Mouse (Mus musculus) mouse embryonic stem cell (cell line): ENCODE data around the gene Dnm2.
"Not testable (repeated sequence)": the region's sequence is repeated elsewhere in the genome, so short reads cannot be mapped to it uniquely, and the experiment has no call there.

Experiments
- in situ Hi-C, 2 experiments: fragments of 300-500 bp; cut with MboI; formaldehyde crosslinking; loops; 1 replicate in 1 of 2; 3 replicates in 1 of 2; pipeline ENCODE4 v1.14.3; 2019 to 2020; ENCODE audit warnings: low sequenced_read_pairs in 2 of 2, low pct_unique_long_range_greater_than_20kb in 1 of 2, mixed read lengths in 1 of 2; ENCODE audit not compliant: unreplicated experiment in 1 of 2

The Dnm2 gene

DNA sequence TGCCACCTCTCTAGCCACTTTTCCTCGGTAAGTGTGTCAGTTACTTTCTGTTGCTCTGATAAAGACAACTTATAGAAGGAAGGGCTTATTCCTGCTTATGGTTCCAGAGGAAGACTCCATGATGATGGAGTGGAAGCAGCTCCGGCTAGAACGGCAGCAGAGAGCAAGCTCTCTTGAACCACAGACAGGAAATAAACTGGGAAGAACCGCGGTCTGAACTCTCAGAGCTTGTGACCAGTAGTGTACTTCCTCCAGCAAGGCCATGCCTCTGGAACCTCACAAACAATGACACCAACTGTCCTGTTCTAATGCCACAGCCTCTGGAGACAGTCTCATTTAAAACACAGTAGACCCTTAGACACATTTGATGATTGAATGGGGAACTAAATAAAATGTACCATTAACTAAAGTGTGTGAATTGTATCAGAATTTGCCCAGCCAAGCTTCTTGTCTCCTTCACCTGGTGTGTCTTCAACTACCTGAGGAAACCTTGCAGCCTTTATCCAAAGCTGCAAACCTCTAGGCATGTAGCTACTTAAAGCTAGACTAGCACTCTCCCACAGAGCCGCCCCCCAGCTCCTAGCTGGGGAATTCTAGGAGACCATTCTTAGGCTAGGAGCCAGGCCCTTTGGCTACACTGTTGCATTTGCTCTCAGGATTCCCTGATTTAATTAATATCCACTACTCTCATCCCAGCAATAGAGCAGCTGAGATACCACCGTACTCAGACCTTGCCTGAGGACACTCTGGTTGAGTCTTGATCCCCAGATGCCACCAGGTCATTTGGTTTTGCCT is 100.6 kb downstream of the Dnm2 start:
- in situ Hi-C loops = no loop called here

DNA sequence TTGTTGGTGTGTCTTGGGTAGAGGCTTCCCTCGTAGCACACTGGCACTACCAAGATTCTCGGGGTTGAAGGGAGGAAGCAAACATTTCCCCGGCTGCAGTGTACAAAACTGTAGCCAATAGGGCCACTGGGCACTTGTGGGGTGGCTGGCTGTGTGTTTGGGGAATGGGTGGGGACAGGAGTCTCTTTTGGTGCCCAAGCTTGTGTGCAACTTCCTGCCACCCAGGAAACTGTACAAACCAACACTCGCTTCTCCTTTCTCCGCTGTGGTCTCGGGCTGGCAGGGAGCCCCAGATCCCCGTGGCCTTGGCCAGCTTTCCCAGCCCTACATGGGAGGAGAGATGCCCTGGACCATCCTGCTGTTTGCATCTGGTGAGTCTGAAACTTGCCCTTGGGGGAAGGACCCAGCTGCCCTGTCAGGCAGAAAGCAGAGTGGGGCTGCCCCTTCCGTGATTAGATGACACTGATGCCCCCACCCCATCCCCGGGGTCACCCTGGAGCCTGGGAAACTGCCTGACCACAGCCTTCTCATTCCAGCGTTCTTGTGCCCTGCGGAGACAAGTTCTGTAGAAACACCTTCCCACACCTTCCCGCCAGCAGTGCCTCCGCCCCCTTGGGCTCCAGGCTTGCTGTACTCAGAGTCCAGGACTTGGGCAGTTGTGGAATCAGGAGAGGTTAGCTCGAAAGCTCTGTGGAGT is 101.4 kb downstream of the Dnm2 start, which contains the start of gene AB124611:
AB124611 (plus strand) TSS at position 240 of the 697 bp plus-strand sequence.
- in situ Hi-C loops = no loop called here

DNA sequence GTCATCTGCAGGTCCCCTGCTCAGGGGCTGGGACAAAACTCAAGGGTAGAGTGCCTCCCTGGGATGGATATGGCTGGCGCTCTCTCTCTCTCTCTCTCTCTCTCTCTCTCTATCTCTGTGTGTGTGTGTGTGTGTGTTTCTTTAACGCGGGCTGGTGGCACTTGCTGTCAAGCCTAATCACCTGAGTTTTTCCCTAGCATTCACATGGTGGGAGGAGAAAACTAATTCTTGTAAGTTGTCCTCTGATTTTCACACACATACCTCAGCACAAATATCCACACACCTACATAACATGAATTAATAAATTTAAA is 101.9 kb downstream of the Dnm2 start:
- in situ Hi-C loops = no loop called here

GRCm38 (mm10) chr9:21527100-21527801 is 102.5 kb downstream of the Dnm2 start:
- in situ Hi-C loops = no loop called here

GRCm38 (mm10) chr9:21527917-21528324 is 103.2 kb downstream of the Dnm2 start:
- in situ Hi-C loops = no loop called here

DNA sequence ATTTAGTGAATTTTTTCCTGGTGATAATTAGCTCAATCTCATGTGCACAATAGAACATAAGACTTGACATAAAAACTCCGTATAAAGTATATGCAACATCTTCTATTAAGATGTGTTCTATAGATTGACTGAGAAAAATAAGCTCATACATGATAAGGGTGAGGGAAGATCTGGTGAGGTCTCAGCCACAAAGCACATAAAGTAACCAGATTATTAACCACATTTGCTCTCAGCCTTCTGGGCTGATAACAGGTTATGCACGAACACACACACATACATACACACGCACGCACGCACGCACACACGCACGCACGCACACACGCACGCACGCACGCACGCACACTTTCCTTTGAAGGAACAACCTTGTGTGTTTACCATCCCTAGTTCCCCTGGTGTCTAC is 111.8 kb downstream of the Dnm2 start:
- in situ Hi-C loops = loop anchor here in 1 of 2 experiments (5.0 kb wide), 1 partner anchor 59 kb away; no protein-coding TSS in a partner anchor

DNA sequence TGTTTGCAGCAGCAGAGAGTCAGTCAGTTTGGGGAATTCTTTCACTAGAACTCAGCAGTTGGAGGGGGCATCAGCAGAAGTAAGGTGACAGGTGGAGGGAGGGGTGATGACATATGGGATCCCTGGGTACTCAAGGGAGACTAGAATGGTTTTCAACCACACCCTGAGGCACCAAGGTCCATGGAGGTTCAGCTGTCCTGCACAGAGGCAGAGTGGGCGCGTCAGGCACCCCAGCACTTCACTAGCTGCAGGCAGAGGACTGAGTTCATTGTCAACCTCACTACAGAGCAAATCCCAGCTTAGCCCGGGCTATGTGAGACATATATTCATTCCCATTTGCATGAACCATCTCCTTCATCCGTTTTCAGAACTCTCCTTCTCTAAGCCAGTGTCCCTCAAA is 112.3 kb downstream of the Dnm2 start:
- in situ Hi-C loops = loop anchor here in 1 of 2 experiments (5.0 kb wide), 1 partner anchor 60 kb away; no protein-coding TSS in a partner anchor

DNA sequence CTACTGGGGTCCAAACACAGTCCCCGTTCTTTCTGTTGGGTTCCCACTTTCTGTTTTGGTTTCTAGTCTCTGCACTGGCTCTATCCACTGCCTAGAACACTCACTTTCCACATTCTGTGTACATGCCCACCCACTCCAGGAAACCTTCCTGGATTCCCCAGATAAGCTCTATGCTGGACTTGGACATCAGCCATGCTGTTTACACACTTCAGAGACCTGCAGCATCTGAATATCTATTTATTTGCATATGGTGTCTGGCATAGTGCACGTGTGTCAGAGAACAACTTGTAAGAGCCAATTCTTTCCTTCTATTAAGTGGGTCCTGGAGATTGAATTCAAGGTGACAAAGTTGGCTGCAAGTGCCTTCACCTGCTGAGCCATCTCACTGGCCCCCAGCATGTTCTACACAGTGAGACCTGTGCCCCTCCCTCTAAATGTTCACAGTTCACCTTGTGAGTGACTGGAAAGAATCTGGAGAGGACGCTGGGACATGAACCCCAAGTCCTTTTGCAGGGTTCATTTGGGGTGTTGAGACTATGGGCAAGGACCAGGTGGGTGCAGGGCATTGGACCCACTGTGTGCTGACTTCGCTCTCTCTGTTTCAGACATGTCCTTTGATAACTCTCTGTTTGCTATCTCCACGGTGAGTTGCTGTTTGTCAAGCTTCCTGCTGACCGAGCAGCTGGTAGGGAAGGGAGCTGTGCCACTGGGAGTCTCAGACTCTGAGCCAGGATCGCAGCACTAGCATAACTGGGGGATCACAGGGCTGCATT is 115.5 kb downstream of the Dnm2 start:
- in situ Hi-C loops = loop anchor here in 1 of 2 experiments (5.0 kb wide), 1 partner anchor 63 kb away; no protein-coding TSS in a partner anchor

DNA sequence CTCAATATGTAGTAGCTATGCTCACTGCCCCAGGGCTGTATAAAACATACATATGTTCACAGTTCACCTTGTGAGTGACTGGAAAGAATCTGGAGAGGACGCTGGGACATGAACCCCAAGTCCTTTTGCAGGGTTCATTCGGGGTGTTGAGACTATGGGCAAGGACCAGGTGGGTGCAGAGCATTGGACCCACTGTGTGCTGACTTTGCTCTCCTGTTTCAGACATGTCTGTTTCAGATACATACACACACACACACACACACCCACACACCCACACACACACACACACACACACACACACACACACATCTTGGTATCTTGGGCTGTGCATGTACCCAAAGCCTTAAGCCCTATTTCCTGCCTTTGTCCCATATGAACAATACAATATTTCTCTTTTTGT is 117.3 kb downstream of the Dnm2 start:
- in situ Hi-C loops = not testable (repeated sequence)

DNA sequence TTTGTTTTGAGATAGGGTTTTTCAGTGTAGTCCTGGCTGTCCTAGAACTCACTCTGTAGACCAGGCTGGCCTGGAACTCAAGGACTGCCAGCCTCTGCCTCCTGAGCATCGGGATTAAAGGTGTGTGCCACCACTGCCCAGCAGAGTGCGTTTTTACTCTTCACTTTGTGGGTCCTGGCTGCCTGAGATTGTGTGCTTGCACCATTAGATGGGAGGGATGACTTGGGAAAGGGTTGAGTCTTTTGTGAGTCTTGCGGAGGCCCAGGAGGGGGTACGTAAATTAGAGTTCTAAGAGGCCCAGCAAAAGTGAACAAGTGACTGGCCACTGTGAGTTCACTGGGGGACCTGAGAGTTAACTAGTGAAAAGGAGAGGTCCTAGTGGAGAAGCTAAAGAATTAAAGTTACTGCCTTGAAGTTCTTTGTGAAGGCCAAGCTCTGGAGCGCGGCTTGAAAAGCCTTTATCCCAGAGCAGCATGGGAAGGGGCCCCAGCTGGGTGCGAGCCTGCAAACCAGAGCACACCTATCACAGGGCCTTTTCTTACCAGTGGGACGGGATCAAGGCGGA is 120.7 kb downstream of the Dnm2 start:
- in situ Hi-C loops = no loop called here

DNA sequence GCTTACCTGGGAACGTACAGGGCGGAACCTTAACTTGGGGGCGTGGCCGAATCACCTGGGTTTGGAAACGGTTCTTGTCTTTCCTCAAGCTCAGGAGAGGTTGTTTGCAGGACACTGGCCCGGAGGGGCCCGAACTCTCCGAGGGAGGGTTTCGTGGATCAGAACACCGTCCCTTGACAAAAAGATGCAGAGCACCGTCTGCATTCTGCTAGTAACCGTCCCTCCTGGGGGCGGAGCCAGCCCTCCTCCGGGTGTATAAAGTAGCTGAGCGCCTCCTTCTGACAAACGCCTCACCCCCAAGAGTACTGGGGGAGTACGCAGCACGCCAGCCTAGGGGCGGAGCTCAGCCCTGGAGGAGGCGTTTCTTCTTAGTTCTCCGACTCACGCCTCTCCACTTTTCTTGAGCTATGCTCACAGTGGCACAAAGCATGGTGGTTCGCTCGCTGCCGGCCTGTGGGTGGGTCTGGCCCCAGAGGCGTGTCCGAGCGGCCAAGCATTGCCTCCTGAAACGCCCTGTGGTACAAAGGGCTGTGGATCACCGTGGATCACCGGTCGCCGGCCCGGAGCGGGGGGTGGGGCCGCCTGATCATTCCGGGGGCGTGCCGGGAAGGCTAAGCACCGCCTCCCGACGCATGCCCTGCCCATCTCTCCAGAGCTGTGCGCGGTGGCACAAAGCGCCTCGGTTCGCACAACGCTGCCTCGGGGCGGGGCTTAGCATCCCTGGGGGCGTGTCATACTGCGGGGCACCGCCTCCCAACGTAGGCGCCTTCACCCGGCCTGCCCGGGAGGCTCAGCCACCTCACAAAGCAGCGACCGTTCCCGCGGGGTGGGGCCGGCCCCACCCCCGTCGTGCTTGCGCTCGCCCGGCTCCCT is 121.4 kb downstream of the Dnm2 start:
- in situ Hi-C loops = no loop called here

DNA sequence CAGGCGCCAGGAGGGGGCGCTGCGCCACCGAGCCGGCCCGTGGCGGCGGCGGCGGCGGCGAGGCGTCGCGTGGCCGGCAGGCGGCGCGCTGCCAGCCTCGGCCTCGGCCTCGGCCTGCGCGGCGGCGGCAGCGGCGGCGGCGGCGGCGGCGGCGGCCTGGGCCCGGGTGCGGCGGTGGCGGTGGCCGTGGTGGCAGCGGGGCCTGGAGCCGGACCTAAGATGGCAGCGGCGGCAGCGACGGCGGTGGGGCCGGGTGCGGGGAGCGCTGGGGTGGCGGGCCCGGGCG is 122.0 kb downstream of the Dnm2 start, which contains the start of gene Carm1:
Carm1 (plus strand) TSS at position 106 of the 286 bp plus-strand sequence.
- in situ Hi-C loops = no loop called here

DNA sequence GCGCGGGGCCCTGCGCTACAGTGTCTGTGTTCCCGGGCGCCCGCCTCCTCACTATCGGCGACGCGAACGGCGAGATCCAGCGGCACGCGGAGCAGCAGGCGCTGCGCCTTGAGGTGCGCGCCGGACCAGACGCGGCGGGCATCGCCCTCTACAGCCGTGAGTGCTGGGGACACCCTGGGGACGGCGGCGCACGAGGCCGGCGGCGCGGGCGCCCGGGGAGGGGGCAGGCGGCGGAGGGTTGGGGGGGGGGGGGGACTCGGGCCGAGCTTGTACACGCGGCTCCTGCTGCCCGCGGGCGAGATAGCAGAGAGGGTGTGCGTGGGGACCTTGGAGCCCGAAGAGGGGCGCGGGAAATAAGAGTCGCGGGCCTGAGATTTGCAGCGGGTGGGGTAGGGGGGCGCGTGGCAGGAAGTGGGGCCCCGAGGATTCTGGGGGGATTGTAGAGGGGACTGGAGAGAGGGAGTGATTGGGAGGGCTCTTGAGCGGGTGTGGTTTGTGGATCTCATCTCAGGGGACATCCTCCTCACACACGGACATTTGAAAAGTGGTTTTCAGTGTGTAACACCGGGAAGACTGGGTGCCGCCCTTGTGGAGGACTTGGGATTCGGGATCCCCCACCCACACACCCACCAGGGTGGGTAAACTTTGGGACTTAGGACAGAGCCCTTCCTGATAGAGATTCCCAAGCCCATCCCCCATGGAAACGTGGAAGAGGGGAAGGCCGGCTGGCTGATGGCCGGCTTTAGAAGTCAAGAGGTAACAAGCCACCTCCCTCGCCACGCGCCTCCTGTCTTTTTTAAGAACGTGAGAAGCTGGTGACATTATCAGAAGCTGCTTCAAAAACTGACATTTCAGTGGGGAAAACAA is 122.6 kb downstream of the Dnm2 start:
- in situ Hi-C loops = no loop called here

- in situ Hi-C loops = no loop called here
Observed at GRCm38 (mm10) chr9:21551049-21551448, 126.3 kb downstream of the Dnm2 start.

DNA sequence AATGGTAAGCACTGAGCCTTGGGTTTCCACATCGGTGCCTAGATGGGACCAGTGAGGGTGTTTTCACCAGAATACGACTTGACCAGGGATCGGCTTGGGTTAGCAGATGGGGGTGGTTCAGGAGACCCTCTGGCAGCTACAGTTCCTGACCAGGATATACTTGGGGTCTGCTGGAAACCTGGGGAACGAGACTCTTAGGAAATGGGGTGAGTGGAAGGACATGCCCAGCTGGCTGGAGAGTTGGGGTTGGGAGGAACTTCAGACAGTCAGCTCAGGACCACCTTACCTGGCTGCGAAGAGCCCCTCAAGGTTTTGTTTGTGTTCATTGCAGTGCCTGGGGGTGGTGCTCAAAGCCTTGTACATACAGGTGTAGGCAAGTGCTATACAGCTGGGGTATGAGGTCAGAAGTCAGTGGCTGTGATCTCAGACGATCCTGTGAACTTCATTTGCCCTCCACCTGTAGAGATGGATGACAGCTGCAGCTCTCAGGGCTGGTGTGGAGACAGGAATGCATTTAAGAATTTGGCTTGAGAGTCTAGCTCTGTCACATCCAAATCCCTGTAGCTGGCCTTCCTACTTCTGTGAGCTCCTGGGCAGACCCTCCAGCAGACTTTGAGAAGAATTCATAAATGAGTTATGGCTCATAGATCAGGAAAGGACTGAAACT is 129.0 kb downstream of the Dnm2 start:
- in situ Hi-C loops = no loop called here

- in situ Hi-C loops = no loop called here
Observed at GRCm38 (mm10) chr9:21555198-21555742, 130.6 kb downstream of the Dnm2 start.
